Mouse (Mus musculus): Measurements from ENCODE around the gene Mcu. TPM values are rescaled to one million over a fixed set of nuclear protein-coding genes. Genes with fewer than 3 reads are reported as not detected.

The Mcu gene
- polyA plus RNA-seq, 1 experiment from 2014 or later, result 24.9 TPM

DNA sequence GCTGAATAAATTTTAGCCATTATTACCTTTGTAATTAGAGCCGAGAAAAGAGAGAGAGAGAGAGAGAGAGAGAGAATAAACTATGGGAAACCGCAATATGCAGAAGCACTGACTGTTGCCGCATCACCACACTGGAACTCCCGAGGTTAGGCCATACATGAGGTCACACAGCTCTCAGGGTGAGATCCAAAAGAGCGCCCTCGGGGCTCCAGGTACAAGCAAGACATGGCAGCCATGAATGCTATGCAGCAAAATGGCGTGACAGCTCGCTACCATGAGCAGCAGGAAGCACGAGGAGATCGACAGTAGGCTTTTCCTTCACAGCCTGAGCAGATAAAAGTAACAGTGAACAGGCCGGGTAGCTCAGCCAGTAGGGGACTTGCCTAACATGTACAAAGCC, 89.2 kb downstream of the Mcu start:
- Histone ChIP-seq H3K9me3 (no peaks in the 10 kb centered on the region), H3K36me3 (no peaks in the 10 kb centered on the region), H3K27ac (replicated peaks) (no peak overlapping the region), H3K4me3 (no peak overlapping the region), H3K4me1 (peaks cover 32% of the 10 kb centered on the region), H3K27me3 (replicated peaks) (no peaks in the 10 kb centered on the region), H3K4me2 (no peak overlapping the region), H3K9ac (no peak overlapping the region)
- ATAC-seq (ENCODE audit: extremely low read depth, insufficient number of reproducible peaks, low FRiP score, low TSS enrichment), result no peak
- 81% methylated on average over 11 of the region's 11 CpGs for WGBS

DNA sequence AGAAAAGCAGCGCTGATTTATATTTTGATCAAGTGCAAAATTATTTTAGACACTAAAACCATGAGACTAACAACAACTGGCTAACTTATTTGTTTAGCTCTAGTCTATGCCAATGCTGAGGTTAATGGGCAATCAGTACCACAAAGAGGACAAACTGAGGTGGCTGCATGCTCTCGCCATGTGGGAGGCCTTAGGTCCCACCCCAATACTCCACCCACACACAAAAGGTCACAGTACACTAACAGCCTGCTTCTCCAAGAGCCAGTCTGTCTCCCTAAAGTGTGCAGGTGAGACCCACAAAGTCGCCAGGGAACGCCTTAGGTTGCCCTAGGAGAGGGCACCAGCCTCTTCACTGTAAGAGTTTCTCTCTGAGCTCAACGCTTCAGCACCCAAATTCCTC, 91.8 kb downstream of the Mcu start:
- peaks cover 34% of the 10 kb centered on the region for H3K4me1 ChIP-seq
- H3K27ac ChIP-seq (replicated peaks), result peak overlapping the region; percentile 86
- H3K9ac ChIP-seq, result peak overlapping the region; percentile 12
- no peak overlapping the region for H3K4me3 ChIP-seq
- H3K27me3 ChIP-seq (replicated peaks), result no peaks in the 10 kb centered on the region
- H3K36me3 ChIP-seq, result no peaks in the 10 kb centered on the region
- peak overlapping the region; percentile 54; the same call in 1 of the 2 replicates for H3K4me2 ChIP-seq
- WGBS, result 67% methylated on average over 5 of the region's 5 CpGs
- H3K9me3 ChIP-seq, result no peaks in the 10 kb centered on the region
- ATAC-seq (ENCODE audit: extremely low read depth, insufficient number of reproducible peaks, low FRiP score, low TSS enrichment), result no peak; the same call in 1 of the 2 replicates

DNA sequence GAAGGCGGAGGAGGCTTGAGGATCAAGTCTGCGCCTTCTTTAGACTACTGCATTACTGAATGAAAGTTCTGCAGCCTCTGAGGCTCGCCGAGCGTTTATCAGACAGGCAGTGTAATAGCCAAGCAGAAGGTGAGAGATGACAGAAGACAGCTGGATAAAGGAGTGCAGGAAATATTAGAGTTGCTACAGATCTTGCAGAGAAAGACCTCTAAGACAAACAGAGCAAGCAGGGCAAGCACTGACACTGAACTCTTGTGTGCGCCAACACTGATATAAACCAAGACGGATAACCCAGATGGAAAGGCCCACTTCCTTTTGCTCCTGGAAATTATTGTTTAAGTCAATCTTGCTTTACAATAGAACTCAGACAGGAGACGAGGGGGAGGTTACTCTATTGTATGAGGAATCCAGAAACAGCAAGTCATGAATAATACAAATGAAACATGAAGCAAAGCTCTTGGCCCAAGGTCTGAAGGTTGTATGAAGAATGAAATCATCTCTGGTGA, 92.6 kb downstream of the Mcu start:
- no peaks in the 10 kb centered on the region for H3K27me3 ChIP-seq (replicated peaks)
- no peaks in the 10 kb centered on the region for H3K9me3 ChIP-seq
- WGBS, result 15% methylated on average over 8 of the region's 8 CpGs
- H3K4me2 ChIP-seq, result peak overlapping the region; percentile 54
- peaks cover 41% of the 10 kb centered on the region for H3K4me1 ChIP-seq
- H3K4me3 ChIP-seq, result peak overlapping the region; percentile 6; the same call in 1 of the 2 replicates
- peak overlapping the region; percentile 86 for H3K27ac ChIP-seq (replicated peaks)
- H3K36me3 ChIP-seq, result no peaks in the 10 kb centered on the region
- ATAC-seq (ENCODE audit: extremely low read depth, insufficient number of reproducible peaks, low FRiP score, low TSS enrichment), result peak; percentile 70; the same call in 1 of the 2 replicates
- H3K9ac ChIP-seq, result 0 out of 2 replicates have a peak overlapping the region, but pooled peaks have one; percentile 37

DNA sequence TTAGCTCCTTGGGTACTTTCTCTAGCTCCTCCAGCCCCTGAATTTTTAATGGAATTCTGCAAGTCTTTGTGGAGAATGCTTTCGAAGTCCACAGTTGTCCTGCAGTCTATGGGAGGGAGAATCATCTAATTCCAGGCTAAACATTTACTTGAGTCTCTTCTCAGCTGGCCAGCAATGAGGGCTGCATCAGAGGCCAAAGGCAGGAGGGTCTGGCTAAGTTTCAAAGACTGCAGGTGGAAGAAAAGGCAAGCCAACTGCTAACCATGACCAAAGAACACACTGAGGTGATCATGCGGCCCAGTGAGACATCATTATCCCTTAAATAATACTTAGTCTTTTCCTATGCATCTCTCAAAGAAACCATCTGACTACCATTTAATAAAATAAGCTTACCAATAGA, 95.8 kb downstream of the Mcu start:
- Histone ChIP-seq H3K27me3 (replicated peaks) (no peaks in the 10 kb centered on the region), H3K4me3 (no peak overlapping the region), H3K4me2 (no peak overlapping the region), H3K36me3 (no peaks in the 10 kb centered on the region), H3K9ac (no peak overlapping the region), H3K4me1 (peaks cover 46% of the 10 kb centered on the region), H3K9me3 (no peaks in the 10 kb centered on the region), H3K27ac (replicated peaks) (no peak overlapping the region)
- ATAC-seq (ENCODE audit: extremely low read depth, insufficient number of reproducible peaks, low FRiP score, low TSS enrichment), result no peak
- 94% methylated on average over 2 of the region's 2 CpGs for WGBS

DNA sequence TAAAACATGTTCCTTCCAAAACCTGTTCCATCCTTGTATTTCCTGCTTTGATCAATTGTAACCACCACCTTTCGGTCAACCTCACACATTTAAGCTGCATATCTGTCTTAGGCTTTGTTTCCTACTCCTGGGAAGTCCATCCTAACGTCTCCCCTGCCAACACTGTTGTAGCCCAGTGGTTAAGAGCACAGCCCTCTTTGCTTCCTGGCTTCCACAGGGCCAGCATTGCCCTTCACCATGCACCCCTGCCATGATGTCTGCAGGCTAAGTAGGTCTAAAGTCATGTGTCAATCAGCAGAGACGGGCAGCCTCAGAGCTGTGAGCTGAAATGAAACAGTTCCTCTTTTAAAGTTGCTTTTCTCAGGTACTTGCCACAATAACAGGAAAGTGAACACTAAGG, 97.1 kb downstream of the Mcu start:
- Histone ChIP-seq H3K27me3 (replicated peaks) (no peaks in the 10 kb centered on the region), H3K9ac (no peak overlapping the region), H3K27ac (replicated peaks) (no peak overlapping the region), H3K36me3 (no peaks in the 10 kb centered on the region), H3K4me3 (no peak overlapping the region), H3K4me2 (no peak overlapping the region), H3K9me3 (no peaks in the 10 kb centered on the region), H3K4me1 (peaks cover 43% of the 10 kb centered on the region)
- WGBS, result 78% methylated on average over 3 of the region's 3 CpGs
- no peak for ATAC-seq (ENCODE audit: extremely low read depth, insufficient number of reproducible peaks, low FRiP score, low TSS enrichment)

DNA sequence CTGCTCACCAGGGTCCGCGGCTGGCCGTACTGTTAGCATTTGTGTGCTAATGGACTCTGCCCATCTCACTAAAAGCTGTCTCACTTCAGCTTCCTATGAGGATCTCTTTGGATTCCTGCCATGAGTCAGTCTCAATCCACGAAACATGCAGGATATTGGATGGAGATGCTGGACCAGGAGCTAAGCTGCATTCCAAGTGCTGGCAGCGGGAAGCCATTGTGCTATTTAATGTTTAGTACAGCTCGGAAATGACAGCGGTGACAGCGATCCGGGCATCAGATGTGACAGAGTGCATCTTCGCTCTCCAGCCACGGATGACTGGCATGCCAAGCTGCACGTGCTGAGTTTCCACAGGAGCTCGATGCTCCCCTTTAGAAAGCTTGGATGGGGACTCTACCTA, 99.3 kb downstream of the Mcu start:
- WGBS, result 82% methylated on average over 13 of the region's 13 CpGs
- H3K4me3 ChIP-seq, result no peak overlapping the region
- H3K9me3 ChIP-seq, result no peaks in the 10 kb centered on the region
- peaks cover 35% of the 10 kb centered on the region for H3K4me1 ChIP-seq
- no peaks in the 10 kb centered on the region for H3K27me3 ChIP-seq (replicated peaks)
- no peak overlapping the region for H3K27ac ChIP-seq (replicated peaks)
- no peak for ATAC-seq (ENCODE audit: extremely low read depth, insufficient number of reproducible peaks, low FRiP score, low TSS enrichment)
- no peak overlapping the region for H3K9ac ChIP-seq
- H3K36me3 ChIP-seq, result no peaks in the 10 kb centered on the region
- H3K4me2 ChIP-seq, result no peak overlapping the region

DNA sequence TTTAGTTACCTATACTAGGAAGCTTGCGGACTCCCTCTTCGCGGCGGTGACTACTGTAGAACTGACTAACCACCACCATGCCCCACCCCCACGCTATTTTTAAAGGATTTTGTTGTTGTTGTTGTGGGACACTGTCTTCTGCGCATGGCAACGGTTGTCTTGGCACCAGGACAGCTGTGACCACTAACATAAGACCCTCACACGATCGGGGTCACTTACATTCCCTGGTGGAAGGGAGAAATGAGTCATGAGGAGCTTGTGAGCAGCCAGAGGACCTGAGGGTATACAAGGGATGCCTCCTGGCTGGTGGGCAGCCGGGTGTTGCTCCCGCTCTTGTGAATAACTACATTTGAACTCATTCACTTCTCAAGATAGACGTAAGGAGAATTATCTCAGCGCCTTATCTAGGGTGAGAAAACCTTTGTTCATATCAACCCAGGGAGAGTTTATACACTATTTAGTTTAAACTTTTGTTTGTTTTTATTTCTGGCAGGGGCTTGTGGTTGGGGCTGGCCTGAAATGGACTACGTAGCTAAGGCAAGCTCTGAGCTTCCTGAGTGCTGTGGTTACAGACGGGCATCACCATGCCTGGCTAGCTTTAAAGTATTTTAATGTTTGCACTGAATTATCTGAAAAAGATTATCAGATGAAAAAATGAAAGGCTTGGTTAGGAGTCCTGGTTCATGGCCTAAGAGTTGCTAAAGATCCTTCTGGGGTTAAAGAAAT, 101.6 kb downstream of the Mcu start:
- Histone ChIP-seq H3K4me3 (no peak overlapping the region), H3K27ac (replicated peaks) (peak overlapping the region; percentile 13; the same call in 1 of the 2 replicates), H3K9ac (no peak overlapping the region), H3K36me3 (no peaks in the 10 kb centered on the region), H3K4me1 (peaks cover 57% of the 10 kb centered on the region), H3K27me3 (replicated peaks) (no peaks in the 10 kb centered on the region), H3K9me3 (no peaks in the 10 kb centered on the region), H3K4me2 (no peak overlapping the region)
- 61% methylated on average over 15 of the region's 15 CpGs for WGBS
- ATAC-seq (ENCODE audit: extremely low read depth, insufficient number of reproducible peaks, low FRiP score, low TSS enrichment), result no peak

DNA sequence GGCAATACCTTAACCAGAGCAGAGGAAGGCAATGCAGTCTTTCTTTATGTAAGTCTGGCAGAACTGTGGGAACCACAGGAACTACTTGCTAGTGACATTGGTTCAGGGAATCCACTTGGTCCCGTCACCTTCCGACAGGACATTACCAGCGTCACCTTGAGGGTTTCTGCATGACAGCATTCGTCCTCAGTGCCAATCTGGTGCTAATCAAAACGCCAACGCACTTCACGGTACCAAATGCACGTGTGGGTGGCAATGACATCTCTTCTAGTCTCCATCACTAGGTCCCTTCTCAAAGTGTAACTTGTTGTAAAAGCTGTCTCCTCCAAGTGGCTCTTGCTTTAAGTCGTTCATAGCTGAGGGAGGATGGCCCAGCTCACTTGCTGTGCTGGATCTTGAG, 104.3 kb downstream of the Mcu start:
- 70% methylated on average over 9 of the region's 9 CpGs for WGBS

DNA sequence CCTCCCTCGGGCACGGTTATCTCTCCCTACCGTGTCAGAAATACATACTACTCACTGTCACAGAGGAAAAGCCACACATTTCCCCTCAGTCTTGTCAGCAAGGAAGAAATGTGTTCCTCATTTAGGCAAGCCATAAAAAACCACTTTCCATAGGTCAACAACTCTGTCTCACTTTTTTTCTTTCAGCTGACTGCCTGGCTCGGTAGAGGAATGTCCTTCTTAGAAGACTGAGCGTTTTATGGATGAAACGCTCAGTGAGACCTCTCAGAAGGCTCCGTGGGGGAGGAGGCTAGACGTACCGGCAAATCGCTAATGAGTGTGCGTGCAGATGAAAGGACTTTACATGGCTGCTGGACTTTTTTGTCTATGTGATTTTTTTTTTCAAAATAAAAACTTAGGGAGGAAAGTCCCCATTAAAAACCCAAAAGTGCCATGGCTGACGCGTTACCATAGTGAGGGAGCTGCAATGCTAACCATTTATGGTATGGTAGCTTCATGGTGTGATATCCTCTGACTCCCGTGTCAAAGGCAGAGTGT, 105.0 kb downstream of the Mcu start:
- Histone ChIP-seq H3K36me3 (no peaks in the 10 kb centered on the region), H3K4me3 (no peak overlapping the region), H3K4me2 (peak overlapping the region; percentile 53), H3K9ac (peak overlapping the region; percentile 45; the same call in 1 of the 2 replicates), H3K27ac (replicated peaks) (peak overlapping the region; percentile 57), H3K4me1 (peaks cover 57% of the 10 kb centered on the region), H3K27me3 (replicated peaks) (no peaks in the 10 kb centered on the region), H3K9me3 (no peaks in the 10 kb centered on the region)
- WGBS, result 43% methylated on average over 14 of the region's 14 CpGs
- no peak for ATAC-seq (ENCODE audit: extremely low read depth, insufficient number of reproducible peaks, low FRiP score, low TSS enrichment)

More for the DNA sequence above, 104.3 kb downstream of the Mcu start:
- H3K27ac ChIP-seq (replicated peaks), result peak overlapping the region; percentile 57; the same call in 1 of the 2 replicates
- no peaks in the 10 kb centered on the region for H3K36me3 ChIP-seq
- H3K4me3 ChIP-seq, result no peak overlapping the region
- no peaks in the 10 kb centered on the region for H3K9me3 ChIP-seq
- no peak for ATAC-seq (ENCODE audit: extremely low read depth, insufficient number of reproducible peaks, low FRiP score, low TSS enrichment)
- H3K27me3 ChIP-seq (replicated peaks), result no peaks in the 10 kb centered on the region
- no peak overlapping the region for H3K9ac ChIP-seq
- H3K4me2 ChIP-seq, result no peak overlapping the region
- peaks cover 54% of the 10 kb centered on the region for H3K4me1 ChIP-seq

DNA sequence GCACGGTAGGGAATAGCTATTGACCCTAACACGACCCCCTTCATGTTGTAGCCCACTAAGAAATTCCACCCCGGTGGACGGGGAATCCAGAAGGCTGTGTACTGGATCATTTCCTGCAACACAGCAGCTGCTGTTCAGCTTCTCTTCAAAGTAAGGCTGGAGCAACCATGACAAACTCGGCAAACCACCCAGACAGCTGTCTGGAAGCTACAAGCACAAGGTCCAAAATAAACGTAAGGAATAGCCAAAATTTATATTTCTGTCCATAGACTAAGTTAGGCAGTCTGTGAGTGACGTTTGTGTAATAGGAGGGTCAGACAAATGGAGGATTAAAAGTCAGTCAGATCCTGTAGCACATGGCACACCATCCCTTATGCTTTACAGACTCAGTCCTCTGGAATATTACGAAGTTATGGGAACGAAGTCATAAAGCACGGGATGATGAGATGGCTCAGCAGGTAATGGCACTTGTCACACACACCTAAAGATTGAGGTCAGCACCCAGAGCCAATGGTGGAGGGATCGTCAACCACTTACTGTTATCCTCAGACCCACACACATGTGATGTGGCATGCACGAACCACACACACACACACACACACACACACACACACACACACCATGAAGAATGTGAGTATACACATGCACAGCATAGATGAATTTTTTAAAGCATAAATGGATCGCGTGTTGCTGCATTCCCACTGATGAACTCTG, 105.6 kb downstream of the Mcu start:
- Histone ChIP-seq H3K27ac (replicated peaks) (peak overlapping the region; percentile 57), H3K36me3 (no peaks in the 10 kb centered on the region), H3K9me3 (no peaks in the 10 kb centered on the region), H3K4me3 (no peak overlapping the region), H3K9ac (peak overlapping the region; percentile 45; the same call in 1 of the 2 replicates), H3K4me2 (peak overlapping the region; percentile 53), H3K4me1 (peaks cover 57% of the 10 kb centered on the region), H3K27me3 (replicated peaks) (no peaks in the 10 kb centered on the region)
- 47% methylated on average over 14 of the region's 14 CpGs for WGBS
- no peak for ATAC-seq (ENCODE audit: extremely low read depth, insufficient number of reproducible peaks, low FRiP score, low TSS enrichment)

DNA sequence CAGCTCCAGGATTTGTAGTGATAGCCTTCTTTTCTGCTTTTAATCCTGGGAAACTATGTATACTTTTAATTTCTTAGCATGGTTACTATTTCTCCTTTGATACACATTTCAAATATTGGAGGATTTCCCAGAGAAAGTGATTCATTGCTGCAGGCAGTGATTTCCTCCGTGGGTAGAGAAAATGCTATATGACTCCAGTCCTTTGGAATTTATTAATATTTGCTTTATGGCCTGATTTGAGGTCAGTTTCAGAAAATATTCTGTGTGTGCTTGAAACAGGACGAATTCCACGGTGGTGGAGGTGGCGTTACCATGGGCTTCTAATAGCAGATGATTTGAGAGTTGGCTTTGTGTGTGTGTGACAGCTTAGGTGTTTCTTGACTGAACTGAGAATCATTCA, 107.3 kb downstream of the Mcu start:
- ATAC-seq (ENCODE audit: extremely low read depth, insufficient number of reproducible peaks, low FRiP score, low TSS enrichment), result no peak
- peak overlapping the region; percentile 75 for H3K27ac ChIP-seq (replicated peaks)
- H3K27me3 ChIP-seq (replicated peaks), result no peaks in the 10 kb centered on the region
- H3K4me3 ChIP-seq, result no peak overlapping the region
- no peaks in the 10 kb centered on the region for H3K36me3 ChIP-seq
- WGBS, result 63% methylated on average over 4 of the region's 4 CpGs
- H3K9me3 ChIP-seq, result no peaks in the 10 kb centered on the region
- no peak overlapping the region for H3K9ac ChIP-seq
- peaks cover 47% of the 10 kb centered on the region for H3K4me1 ChIP-seq
- no peak overlapping the region for H3K4me2 ChIP-seq
